Mouse (Mus musculus): ENCODE data around the gene Bank1.

The Bank1 gene

DNA sequence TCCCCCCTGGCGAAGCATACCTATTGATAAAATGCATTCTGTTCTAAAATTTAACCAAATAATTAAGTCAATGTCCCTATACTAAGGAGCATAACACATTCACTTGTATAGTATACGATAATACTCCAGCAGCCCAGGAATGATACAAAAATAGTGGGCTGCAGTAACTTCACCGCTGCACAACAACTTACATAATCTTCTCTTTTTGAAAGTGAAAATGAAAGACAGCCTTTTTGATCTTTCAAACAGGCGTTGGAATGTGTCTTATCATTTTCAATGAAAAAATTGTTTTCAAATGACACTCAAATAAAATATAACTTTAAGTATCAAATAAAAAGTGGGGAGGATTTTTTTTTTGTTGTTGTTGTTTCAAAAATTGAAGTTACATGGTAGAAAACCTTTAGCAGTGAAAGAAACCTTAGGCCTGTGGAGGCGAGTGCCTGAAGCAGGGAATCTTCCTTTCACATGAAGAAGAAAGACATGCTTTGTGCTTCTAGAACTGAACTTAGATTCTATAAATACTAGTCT lies 224.8 kb downstream of the Bank1 start:
- DNase-seq = no peak

DNA sequence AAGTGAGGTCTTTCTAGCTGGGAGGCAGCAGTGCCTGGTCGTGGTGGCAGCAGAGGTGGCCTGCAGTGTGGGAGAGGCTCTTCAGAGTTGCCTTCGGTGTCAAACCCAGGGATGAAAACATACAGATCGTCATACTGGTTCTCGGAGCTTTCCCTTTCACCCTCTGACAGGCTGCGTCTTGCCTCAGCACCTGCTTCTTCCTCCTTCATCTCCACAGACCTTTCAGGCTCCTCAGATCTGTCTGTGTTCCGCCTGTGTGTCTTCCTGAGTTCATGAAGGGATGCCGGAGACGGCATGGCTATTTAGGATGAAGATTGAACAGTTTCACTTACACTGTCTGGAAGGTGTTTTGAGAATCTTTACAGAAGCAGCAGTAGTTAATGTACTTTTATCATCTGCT lies 225.6 kb downstream of the Bank1 start:
- DNase-seq = no peak

DNA sequence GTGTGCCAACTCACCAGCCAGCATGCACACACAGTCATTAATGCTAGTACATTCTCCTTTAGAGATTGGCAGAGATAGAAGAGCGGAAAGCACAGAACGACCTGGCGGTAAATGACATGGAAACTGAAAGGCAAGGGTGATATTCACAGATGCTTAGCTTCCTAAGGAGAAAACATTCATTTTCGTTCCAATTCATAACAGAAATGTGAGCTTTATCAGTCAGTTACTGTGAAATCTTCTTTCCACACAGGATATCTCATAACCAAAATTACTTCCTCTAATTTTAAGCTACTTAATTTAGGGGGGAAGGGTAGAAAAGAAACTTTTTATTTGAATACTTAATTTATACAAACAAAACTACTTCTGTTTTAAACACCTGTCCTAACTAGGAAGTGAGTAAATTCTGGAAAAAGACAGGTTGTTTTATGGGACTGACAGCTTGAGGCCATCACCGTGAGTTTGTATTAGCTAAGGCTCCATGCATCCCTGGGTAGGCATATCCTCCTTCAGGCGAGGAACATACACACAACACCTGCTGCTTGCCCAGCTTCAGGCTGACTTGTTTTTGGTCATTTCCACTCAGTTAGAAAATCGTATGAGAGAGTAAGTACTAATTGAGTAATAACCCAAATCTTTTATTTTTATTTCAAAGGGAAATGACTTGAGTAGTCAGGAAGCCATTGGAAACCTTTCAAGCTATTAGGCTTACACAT lies 238.8 kb downstream of the Bank1 start:
- no peak for DNase-seq

DNA sequence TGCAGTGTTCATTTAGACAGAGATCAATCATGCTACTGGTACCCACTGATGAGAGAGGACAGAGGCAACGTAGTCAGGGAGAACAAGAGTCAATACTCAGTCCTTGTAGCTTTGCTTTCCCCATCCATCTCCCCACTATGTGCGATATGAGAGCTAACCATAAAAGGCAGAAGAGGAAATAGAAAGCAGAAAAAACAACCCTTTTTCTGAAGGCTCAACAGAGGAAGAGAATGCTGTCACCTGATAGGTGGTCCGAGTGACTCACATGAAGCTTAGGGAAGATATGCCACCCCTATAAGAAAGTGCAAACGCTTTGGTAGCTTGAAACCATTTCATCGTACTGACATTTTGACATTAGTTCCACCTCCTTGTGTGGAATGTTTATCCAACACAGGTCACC lies 239.4 kb downstream of the Bank1 start:
- no peak for DNase-seq

DNA sequence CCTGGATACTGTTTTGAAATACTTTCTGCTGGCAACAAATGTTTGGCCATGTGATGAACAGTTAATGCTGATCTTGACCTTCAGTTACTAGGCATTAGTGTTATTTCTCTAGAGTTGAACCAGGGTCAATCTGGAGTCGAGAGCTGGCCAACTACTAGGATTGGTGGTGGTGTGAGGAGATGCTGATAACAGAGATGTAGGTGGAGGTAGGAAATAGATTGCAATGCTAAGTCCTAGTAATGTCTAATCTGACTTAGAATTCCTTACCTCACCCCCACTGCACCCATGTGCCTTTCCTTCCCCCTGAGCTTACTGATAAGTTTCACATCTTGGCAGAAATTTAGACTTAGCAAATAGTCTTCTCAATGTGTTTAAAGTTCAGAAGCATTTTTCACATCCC lies 240.8 kb downstream of the Bank1 start:
- DNase-seq = no peak

DNA sequence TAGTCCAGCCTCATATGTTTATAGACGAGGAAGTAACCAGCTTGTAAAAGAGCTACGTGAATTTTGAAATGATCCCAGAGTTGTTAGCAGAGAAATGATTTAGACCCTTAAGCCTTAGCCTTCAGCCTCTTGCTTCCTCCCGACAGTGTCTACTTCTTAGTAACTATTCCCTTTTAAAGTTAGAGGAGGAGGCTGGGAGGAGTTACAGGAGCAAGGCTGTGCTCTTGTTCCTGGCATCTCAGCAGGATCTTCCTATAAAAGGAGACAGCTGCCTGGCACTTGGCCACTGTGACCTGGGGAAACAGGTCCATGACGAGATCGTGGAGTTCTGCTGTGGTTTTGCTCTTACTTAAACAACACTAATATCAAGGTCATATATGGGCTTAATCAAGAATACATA lies 241.8 kb downstream of the Bank1 start:
- DNase-seq = peak; percentile 16 to 20

DNA sequence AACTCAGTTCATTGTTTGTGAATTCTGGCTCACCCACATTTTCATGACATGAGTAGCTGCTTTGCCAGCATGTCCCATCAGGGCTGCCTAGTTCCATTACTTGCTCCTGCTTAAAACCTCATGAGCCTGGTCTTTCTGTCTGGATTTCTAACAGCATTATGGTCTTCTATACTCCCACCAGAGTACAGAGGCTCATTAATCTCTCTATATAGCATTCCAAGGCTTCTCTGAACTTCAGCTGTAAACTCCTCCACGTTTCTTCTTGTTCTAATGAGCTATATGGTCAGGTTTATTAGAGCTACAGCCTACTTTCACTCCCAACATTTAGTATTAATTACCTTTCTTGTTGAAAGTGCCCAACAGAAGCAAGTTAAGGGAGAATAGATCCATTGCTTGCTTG lies 244.6 kb downstream of the Bank1 start:
- DNase-seq = no peak

DNA sequence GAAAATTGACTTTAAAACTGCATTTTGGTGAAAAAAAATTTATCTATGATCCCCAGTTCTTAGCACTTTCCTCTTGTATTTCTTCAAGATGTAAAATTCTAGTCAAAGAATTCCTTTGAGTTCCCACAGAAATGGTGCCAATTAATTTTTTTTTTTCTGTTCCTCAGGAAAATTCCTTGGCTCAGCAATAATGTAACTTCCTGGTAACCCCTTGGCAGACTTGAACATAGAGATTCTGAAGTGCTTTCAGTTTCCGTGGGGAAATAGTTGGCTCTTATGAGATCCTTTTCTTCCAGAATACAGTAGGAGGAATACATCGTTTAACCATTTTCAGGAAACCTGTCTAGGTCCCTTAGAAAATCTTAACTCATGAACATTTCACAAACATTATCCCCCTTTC lies 247.3 kb downstream of the Bank1 start:
- no peak for DNase-seq

DNA sequence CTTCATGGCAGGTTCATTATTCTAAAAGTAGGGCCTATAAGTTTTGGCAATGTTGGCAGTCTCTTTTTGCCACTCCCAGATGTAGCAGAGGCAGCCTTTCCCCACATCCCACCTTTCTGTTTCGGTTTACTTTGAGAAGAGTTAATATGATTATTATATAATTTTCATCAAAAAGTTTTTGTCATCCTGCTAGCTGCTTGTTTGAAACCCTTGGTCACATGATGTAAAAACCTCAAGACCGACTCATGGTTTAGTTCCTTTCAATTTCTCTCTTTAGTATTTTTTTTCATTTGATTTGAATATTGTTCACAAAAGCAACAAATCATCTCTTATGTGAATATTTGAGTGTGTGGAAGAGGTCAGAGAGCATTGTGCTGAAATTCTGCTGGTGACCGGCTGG lies 255.5 kb downstream of the Bank1 start:
- no peak for DNase-seq

DNA sequence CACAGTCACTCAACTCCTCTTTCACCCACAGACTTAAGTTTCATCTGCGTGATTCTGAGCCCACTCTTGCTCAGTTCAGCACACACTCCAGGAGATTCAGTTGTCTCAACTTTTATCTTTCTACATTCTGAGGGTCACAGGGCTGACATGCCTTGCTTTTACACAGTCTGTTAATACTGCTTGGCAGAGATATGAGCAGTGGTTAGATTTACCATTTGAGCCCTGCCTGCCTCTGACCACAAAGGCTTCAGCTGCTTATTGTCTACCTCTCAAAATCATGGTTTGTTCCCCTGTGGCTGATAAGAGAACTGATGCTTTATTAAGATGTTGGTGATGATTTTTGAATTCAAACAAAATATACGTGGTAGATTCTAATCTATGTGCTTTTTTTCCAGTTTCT lies 264.0 kb downstream of the Bank1 start:
- DNase-seq = no peak

DNA sequence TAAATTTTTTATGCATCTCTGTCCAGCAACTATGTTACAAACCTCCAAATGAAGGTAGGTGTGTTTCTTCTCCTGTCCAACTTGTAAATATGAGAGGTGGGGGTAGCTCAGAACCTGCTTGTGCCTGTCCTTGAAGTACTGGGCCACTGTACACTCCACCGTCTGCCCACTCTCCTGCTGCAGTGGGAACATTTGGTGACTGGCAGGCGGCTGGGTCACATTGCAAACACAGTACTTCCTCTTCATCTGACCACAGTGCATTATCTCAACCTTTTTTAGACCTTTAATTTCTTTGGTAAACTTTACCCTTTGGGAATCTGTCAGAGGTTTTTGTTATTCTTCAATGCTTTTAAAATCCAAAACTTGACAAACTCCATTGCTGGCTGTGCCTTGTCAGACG lies 275.2 kb downstream of the Bank1 start:
- no peak for DNase-seq

DNA sequence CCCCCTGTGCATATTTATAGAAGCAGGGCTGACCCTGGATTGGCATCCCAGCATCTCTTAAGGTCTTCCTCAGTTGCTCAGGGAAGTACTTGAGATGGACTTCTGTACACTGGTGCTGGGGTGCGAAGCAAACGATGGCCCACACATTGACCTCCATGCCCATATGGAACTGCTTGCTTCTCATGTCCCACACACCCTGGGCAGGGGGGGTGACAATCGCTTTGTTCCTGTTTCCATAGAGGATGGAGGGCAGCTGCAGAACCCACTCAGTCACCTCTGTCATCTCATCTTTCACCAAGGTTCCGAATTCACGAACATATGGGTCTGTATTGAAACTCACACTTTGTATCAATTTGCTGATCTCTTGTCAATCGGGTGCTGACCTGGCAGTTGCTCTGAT lies 275.7 kb downstream of the Bank1 start:
- no peak for DNase-seq

DNA sequence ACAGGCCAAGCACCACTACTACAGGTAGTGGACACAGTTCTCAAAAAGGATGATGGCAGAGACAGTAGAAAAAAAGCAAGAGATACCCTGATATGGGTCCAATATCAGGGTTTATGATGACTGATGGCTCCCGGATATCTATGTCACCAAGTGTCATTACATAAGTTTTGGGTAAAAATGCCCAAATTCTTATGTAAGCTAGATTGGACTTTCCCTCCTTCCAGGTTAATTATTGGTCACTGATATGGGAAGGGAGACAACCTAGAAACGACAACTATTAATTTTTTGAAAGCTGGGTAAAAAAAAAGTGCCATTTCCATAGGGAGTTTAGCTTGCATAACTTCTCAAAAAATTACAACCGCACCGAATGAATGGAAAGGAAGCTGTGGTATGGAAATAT lies 277.8 kb downstream of the Bank1 start:
- no peak for DNase-seq

DNA sequence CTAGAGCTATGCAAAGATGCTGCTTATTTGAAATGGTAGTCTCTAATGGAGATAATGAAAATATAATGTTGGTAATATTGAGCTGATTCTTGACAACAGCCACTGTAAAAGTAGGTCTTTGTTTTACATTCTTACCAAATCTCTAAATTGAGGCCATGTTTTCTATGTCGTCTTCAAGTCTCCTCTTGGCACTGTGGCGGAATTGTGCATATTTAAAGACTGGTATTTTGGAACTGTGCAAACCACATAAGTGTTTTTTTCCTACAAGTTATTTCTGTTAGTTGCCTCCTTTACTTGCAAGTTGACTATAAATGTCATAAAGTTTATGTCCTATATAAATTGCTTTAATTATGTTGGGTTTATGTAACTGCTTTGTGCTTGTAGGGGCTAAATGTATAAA lies 280.5 kb downstream of the Bank1 start:
- DNase-seq = no peak

DNA sequence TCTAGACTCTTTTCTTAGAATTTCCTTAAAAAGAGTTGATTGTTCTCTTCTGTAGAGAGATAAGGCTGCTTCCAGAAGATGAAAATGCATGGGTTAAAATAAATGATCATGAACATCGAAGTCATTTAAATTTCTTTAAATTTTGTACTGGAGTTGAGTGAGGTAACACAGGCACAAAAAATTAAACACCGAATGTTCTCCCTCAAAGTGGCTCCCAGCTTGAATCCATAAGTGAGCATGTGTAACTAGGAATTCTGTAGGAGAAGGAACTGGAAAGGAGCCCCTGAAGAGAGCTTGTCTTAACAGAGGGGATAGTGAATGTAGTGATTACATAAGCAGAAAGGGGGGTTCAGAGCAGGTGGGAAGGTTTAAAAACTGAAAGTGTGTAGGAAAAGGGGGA lies 285.8 kb downstream of the Bank1 start:
- no peak for DNase-seq

DNA sequence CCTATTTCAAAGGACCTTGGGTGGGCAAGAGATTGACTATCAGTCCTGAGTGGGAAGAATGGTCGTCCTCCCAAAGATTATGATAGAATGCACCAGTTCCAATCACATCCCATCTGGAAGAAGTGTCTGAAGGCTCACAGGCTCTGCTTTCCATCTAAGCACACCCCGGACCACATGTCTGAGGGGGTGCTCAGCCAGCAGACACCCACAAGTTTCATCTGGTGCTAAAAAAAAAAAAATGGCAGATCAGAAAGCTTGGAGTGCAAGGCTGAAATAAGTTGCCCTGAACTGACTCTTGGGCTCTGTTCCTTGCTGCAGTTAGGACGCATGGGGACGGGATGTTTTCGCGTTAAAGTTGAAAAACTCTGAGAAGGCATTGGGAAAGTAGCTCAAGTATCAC lies 286.4 kb downstream of the Bank1 start:
- no peak for DNase-seq

DNA sequence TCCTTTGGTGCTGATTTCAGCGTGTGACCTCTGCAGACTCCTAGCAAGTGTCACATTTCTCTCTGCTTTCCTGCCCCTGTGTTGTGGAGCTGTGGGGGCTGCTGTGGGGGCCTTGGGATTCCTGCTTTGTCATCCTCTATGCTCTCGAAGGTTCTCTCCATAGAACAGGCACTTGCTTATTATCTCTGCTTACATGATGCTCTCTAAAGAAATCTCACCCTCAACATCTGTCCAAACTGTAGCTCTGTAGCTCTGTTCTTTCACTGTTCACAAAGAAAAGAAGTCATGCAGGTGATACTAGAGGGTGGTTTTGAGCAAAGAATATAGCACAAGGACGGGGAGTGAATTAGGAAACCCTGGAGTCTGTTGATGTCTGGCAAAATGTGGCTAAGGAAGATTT lies 288.6 kb downstream of the Bank1 start:
- DNase-seq = no peak

DNA sequence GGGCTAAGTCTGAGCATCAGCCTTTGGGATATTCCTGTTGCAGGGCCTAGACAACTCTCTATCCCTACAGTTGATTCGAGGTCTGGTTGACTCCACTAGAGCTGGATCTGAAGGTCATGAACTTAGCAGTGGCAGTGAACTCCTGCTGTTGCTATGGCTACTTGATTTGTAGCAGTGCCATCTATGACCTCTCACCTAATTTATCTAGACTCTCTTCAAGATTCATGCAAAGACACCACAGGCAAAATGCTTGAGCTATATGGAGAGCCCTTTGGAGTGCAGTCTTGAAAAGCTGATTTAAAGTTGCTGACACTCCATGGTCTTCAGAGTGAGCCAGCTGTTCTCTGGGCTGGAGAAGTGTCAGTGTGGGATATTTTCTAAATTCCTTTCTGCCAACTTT lies 290.1 kb downstream of the Bank1 start:
- DNase-seq = no peak

DNA sequence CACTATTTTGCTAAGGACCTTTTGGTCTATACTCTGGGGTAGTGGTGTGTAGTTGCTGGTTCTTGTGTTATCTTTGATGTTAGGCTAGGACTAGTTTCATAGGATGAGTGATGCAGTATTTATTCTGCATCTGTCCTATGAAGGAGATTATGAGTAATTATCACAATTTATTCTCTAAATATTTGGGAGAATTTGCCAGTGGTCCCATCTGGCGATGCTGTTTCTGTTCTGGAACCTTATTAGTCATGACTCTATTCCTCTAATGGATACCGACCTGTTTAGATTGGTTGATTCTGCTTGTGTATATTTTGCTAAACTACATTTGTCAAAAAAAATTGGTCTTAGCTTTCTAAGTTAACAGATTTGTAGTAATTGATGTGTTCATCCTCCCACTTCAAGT lies 301.0 kb downstream of the Bank1 start:
- no peak for DNase-seq

DNA sequence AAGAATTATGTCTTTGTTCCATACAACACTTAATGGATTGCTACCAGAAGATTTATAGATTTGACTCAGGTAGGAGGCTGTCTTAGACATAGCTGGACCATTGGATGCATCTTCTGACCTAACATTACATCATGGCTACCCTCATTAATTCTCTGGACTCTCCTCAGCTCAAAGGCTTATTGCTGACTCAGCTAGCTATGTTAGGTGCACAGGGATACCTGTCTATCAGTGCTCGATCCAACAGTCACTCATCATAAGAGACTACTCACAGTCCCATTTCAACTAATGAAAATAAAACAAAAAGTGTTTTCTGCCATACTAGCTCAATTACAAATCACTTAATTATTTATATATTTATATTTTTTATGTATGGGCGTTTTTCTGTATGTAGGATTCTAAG lies 308.3 kb downstream of the Bank1 start:
- DNase-seq = no peak

DNA sequence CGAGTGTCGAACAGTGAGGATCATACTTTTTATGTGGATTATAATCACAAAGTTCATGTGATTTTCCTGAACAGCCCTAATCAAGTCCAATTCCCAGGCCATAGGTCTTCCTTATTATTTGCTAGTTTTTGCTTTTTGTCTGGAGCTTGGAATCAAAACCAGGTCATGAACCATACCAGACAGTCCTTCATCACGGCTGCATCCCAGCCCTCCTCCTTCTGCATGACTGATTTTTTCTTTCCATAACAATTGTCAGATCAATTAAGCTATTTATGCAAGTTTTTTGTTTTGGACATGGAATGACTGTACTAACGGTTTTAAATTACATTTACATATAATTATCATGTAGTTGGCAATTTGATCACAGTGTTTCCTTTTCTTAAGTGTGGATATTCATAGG lies 315.2 kb downstream of the Bank1 start:
- DNase-seq = no peak

DNA sequence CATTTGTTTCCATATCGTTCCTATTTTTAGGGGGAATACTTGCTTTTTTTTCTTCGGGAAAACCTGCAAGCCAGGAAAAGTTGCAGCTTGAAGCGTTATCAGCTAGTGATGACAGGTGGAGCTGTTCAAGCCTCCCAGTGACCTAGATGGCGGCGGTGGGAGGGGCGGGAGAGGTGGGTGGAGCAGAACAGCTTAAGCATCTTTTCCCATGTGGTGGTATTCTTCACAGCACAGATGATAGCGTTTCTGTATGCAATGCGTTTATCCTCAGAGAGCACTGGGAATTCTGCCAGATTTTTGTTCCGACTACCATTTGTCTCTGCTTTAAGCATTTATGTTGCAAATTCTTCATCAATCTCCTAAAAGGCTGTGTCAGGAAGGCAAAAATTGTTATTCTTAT lies 318.0 kb downstream of the Bank1 start:
- peak; percentile 73 to 76 for DNase-seq

DNA sequence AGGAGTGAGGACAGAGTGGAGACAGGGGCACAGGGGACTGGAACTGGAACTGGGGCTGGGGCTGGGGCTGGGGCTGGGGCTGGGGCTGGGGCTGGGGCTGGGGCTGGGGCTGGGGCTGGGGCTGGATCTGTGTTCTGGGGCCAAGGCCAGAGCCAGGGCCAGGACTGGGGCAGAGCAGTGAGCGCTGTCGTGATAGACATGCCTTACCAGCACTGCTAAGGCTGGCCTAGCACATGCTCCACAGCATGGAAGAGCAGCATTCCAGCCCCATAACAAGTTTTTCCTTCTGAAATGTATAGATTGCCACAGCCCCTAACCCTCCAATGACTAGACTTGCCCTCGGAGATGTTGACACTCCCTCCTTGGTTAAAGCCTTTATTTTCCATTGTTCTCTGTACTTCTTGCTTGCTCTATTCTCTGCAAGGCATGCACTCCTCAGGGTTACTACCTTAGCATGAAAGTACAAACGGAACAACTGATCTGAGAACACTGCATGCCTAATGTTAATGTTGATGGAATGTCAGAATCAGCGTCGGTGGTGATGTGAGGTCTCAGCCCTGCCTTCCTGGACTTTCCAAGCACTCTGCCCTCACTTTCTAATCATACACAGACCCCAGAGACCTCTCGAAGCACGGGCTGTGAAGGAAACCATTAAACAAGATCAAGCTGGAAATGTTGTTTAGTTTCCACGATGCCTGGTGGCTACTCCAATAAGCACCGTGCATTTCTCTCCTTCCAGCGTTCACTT lies 318.6 kb downstream of the Bank1 start:
- no peak for DNase-seq

Data from cerebellum, postnatal 10 days (tissue).